Mouse (Mus musculus) megakaryocyte, adult 5-6 weeks (primary cell): ENCODE data around the gene Kirrel2. TPM values are rescaled to one million over a fixed set of nuclear protein-coding genes. Genes with fewer than 3 reads are reported as not detected.

ENCODE experiments used
- ATAC-seq: 2 replicates; pipeline ENCODE4 v1.8.0; 2016; ENCODE audit warnings: mild to moderate bottlenecking, inconsistent platforms; ENCODE audit not compliant: poor library complexity, severe bottlenecking
- total RNA-seq, 2 experiments: library from RNA; stranded (forward) in 1 of 2; stranded (reverse) in 1 of 2; fragments of 153-499, 151-499 nt in 1 of 2; fragments of 221-1000, 200-1000 nt in 1 of 2; gene quantifications; 2 replicates each; pipeline versions ENCODE4 v1.2.3 to v1.2.4; 2015 to 2017

Gene Kirrel2
- total RNA-seq, 2 experiments from 2014 or later, result 0.07 TPM; not detected in 1

- ATAC-seq, result 0 out of 2 replicates have a peak, but pooled peaks have one; percentile 13
Observed at GRCm38 (mm10) chr7:30453327-30453726, 4.2 kb downstream of the Kirrel2 start.

GRCm38 (mm10) chr7:30450241-30450640 lies 7.2 kb downstream of the Kirrel2 start:
- ATAC-seq, result no peak

- peak; percentile 21; the same call in 1 of the 2 replicates for ATAC-seq
Observed at GRCm38 (mm10) chr7:30444971-30445751, 12.3 kb downstream of the Kirrel2 start, which contains the start of gene Aplp1. Aplp1 (minus strand) TSS chr7:30445535.

GRCm38 (mm10) chr7:30444154-30444970 lies 13.1 kb downstream of the Kirrel2 start:
- ATAC-seq, result no peak

GRCm38 (mm10) chr7:30443696-30444095 lies 13.8 kb downstream of the Kirrel2 start:
- ATAC-seq, result no peak

- ATAC-seq, result peak; percentile 71
Observed at GRCm38 (mm10) chr7:30440697-30441096, 16.8 kb downstream of the Kirrel2 start.

- no peak for ATAC-seq
Observed at GRCm38 (mm10) chr7:30439734-30440133, 17.8 kb downstream of the Kirrel2 start.

GRCm38 (mm10) chr7:30436879-30437278 lies 20.6 kb downstream of the Kirrel2 start:
- 0 out of 2 replicates have a peak, but pooled peaks have one; percentile 24 for ATAC-seq

GRCm38 (mm10) chr7:30435156-30435555 lies 22.3 kb downstream of the Kirrel2 start:
- no peak for ATAC-seq

- no peak for ATAC-seq
Observed at GRCm38 (mm10) chr7:30434701-30435100, 22.8 kb downstream of the Kirrel2 start.

- ATAC-seq, result no peak
Observed at GRCm38 (mm10) chr7:30434238-30434637, 23.3 kb downstream of the Kirrel2 start.

GRCm38 (mm10) chr7:30431793-30432192 lies 25.7 kb downstream of the Kirrel2 start:
- ATAC-seq, result peak; percentile 96

GRCm38 (mm10) chr7:30430191-30430590 lies 27.3 kb downstream of the Kirrel2 start:
- ATAC-seq, result no peak

GRCm38 (mm10) chr7:30429327-30429726 lies 28.2 kb downstream of the Kirrel2 start:
- ATAC-seq, result no peak

GRCm38 (mm10) chr7:30423071-30423641 lies 34.3 kb downstream of the Kirrel2 start:
- 0 out of 2 replicates have a peak, but pooled peaks have one; percentile 2 for ATAC-seq

GRCm38 (mm10) chr7:30422560-30422959 lies 34.9 kb downstream of the Kirrel2 start:
- ATAC-seq, result no peak

GRCm38 (mm10) chr7:30421890-30422435 lies 35.5 kb downstream of the Kirrel2 start:
- peak; percentile 55 for ATAC-seq

GRCm38 (mm10) chr7:30421175-30421889 lies 36.2 kb downstream of the Kirrel2 start, which contains the start of gene Nfkbid:
Nfkbid (plus strand) TSS chr7:30421732.
- ATAC-seq, result peak; percentile 25

- ATAC-seq, result no peak
Observed at GRCm38 (mm10) chr7:30420673-30421072, 36.8 kb downstream of the Kirrel2 start.
